Mouse (Mus musculus): ENCODE results near the gene Nfyb.

The Nfyb gene

DNA sequence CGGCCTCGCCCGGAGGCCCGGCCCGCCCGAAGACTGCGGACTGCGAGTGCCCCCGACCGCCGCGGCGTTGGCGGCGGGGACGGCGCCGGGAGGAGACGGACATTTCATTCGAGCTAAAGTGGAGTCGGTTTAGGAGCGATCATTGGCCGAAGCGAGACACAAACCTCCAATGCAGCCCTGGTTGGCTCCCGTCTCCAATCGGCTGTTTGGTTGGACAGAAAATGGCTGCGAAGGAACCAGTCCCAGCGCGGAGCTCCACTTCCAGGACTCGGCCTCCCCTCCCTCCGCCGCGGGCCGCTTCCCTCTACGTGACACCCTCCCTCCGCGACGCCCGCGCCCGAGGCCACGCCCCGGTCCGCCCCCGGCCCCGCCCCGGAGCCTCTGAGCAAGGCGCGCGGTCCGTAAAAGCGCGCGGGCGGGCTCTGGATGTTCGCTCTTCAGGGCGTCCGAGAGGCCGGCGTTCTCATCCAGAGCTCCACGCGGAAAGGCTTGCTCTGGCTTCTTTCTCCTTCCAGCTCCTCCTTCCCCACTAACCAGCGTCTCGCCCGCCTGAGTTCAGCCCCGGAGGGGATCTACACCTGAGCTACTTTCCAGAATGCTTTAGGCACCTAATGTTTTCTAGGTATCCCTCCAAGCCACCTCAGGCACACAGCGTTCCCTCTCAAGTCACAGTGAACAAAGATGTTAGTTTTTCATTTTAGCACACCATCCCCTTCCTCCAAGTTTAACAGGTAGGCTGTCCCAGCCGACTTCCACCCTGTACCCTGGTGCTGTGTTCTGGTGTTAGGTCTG, at the start of gene Nfyb:
Gene Nfyb (minus strand): TSS at position 305 of the 792 bp plus-strand sequence.
- peak; percentile 96 for DNase-seq (ENCODE audit: low spot score)

DNA sequence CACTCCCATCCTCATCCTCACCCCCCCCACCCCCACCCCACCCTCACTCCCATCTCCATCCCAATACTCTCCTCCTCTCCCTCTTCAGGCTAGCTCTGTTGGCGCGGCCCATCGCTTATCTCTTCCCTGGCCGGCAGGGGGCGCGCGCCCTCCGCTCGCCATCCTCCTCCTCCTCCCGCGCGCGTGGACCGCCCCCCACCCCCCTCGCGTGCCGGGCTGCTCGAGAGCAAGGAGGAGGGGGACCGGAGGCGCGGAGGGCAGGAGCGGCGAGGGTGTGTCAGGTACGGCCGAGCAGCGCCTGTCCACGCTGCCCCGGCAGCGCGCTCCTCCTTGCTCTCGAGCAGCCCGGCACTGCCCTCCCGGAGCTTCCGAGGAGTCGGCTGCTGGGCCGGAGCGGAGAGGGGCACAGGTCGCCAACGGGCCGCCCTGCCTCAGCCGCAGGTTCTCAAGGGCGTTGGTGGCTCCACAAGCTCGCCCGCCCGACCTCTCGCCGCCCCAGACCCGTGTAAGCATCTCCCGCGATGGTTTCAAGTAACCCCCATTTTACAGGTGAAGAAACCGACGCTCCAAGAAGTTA, 48.0 kb upstream of the Nfyb start:
- DNase-seq (ENCODE audit: low spot score) = no peak

DNA sequence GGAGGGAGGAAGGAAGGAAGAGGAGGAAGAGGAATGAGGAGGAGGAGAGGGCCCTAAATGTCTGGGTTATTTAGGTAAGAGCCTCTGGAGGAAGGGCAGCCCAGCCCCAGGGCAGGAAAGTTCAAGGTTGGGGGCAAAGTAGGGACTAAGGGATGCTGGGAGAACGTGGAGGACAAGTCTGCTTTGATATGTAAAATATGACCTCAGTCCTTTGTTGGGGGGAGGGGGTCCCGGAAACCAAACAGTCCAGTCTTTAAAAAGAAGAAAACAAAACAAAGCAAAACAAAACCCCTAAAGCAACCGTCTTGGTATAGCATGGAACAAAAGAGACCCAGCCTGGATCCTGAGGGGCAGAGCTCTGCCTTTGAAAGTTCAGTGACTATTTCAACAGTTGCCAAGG, 45.4 kb upstream of the Nfyb start:
- no peak for DNase-seq (ENCODE audit: low spot score)

DNA sequence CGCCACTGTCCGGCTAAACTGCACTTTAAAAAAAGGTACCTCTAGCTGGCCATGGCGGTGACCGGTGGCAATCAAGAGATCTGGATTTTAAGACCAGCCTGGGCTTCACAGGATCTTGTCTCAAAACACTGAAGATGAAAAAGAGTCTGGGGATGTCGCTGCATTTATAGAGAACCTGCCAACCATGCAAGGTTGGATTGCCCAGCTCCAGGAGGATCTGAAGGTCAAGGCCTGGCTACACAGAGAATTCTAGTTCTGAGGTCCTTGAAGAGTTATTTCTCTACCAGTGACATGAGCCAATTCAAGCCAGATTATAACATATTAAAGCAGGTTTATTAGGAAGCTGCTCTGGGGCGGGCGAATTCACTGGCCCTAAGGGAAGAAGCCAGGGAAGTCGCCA, 44.9 kb upstream of the Nfyb start:
- no peak for DNase-seq (ENCODE audit: low spot score)

DNA sequence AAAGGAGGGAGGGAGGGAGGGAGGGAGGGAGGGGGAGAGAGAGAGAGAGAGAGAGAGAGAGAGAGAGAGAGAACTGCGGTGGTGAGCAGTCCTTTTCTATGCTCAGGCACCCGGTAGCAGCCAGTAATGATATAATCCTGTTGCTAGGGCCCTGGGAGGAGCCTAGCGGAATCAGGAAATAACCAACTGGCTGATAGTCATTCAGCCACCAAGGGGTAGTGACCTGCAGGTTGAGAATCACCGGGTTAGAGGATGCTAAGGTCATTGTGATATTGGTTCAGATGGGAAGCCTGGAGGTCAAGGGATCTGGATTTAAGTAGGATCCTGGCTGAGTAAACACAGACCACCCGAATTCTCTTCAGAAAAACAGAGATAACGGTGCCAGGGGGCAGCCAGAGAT, 44.2 kb upstream of the Nfyb start:
- DNase-seq (ENCODE audit: low spot score) = no peak

DNA sequence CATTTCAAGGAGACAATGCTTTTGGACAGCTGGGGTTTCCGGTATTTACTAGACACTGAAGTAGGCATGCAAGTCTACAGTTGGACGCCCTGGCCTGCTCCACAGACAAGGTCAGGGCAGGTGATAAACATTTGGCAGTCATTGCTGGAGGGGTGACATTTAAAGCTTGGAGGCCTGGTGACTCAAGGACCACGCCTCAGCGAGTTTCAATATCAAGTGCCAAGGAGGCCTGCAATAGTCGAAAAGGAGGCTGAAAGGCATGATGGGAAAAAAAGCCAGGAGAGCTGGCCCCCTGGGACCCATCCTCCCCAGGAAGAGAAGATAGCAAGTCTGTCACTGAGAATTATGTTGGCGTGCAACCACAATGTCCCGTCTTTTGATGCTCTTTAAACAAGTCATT, 43.3 kb upstream of the Nfyb start:
- no peak for DNase-seq (ENCODE audit: low spot score)

DNA sequence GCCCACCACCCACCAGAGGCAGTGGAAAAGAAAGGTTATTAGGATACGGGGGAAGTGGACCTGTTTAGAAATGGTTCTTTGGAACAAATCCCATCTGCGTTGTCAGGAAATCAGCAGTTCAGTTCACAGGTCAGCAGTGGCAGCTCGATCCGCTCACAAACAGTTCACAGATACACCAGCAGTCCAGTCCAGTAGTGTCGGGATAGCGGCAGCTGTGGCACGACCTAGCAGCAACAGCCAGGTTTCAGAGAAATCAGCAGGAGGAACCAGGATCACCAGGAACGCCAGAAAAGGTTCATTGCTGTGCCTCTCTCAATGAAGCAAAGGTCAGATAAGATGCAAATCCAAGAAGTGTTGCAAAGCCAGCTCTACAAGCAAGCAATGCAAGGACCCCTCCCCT, 42.5 kb upstream of the Nfyb start:
- DNase-seq (ENCODE audit: low spot score) = no peak

DNA sequence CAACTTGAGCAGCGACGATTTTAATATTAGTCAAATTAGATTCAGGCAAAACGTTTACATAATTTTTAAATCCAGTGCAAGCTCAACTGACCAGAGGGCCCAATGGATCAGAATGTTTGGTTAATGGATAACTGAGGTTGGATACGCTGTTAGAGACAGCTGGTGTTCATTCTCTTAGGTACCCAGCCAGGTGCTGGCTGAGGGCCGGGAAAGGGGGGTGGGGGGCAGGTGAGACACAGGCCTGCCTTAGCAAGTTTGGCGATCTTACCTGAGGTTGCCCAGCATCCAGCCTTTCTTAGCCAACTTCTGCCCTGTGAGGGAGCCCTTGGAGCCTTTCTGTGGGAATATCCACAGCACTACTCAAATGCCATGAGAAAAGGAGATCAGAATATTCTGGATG, 41.2 kb upstream of the Nfyb start:
- DNase-seq (ENCODE audit: low spot score) = no peak

DNA sequence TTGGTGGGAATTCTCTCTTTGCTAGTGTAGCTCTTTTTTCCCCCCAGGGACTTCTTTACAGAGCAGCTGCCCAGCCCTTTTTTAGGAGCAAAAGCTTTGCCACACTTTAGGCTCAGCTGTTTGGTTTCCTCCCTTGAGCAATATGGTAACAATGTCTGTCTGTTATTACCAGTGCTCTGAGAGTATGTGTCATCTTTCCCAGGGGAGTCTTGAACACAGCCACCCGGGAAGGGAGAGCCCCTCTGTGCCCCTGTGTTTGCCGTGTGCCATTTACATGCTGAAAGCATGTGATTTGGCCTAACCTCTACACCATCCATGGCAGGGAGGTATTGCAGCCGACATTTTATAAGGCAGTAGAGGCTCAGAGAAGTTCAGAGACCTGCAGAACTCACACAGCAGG, 40.5 kb upstream of the Nfyb start:
- peak; percentile 32 for DNase-seq (ENCODE audit: low spot score)

DNA sequence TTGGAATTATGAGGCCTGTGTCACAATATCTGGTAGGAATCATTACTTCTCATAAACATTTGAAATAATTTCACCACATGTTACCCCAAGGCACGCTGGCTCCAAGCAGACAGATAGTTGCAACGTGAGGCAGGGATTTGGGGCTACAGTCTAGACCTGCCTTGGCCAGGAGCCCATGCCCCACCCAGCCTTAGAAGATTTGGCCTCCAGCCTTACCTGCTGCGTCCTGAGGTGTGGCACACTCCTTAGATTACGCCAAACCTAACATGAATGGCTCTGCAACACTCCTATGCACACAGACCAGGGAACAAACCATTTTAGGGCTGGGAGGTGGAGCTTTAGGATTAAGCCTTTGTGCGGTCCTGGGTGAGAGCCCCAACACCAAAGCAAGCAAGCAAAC, 36.1 kb upstream of the Nfyb start:
- DNase-seq (ENCODE audit: low spot score) = no peak

DNA sequence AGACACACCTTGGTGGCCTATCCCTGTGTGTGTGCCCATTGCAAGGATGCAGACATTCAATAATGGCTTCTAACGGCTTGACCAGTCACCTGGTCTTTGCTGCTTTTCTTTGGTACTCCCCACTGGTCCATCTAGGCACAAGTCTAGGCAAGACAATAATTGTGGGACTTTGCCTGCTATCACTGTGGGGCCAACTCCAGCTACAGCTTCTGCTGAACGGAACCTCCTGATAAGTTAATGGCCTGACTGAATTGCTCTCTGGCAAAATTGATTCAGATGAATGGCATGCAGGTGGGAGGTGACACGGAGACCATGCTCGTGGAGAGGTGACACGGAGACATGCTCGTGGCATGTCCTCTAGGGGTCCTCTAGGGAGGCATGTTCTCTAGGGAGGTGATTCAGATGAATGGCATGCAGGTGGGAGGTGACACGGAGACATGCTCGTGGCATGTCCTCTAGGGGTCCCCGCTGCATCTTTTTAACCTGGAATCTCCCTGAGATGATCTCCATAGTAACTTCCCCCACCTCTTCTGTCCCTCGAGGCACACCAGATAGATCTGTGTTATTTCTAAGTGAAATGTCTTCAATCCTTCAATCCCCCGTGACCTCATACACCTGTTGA, 34.5 kb upstream of the Nfyb start:
- DNase-seq (ENCODE audit: low spot score) = no peak

DNA sequence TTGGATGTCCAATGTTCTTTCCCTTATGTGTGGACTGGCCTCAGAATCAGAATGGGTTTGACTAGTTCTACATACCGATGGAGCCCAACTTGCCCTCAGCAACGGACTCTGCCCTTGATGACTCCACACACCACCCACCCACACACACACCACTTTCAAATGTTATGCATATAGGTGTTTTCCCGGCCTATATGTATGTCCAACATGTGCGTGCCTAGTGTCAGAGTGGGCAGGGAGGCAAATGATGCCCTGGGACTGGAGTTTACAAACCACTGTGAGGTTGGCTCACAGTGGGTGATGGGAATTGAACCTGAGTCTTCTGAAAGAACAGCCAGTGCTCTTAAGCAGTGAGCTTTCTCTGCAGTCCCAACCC, 33.2 kb upstream of the Nfyb start:
- DNase-seq (ENCODE audit: low spot score) = no peak

DNA sequence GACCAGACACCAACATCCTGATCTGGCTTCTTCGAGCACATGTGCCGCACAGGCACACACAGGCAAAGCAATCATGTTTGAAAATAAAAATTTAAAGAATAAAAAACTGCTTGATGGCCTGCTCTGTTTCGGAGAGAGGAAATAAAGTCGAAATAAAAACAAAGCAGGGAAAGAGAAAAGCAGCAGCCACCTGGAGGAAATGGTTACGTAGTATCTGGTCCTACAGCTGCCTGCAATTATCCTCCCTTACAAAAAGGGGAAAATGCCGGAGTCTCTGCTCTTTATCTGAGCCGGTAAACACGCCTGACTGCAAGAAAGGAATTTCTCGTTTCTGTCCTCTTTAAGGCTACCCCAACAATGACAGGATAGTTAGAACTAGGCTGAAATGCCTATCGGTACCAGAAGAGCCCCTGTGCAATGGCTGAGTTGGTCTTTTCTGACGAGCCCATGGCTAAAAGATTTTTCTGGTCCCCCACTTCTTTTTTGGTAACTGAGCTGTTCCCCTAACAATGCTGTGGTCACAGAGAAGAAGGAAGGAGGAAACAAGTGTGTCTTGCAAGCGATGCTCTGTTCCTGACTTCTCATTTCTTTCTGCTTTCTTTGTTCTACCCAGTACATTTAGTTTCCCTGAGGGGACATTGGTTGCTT, 32.7 kb upstream of the Nfyb start:
- no peak for DNase-seq (ENCODE audit: low spot score)

DNA sequence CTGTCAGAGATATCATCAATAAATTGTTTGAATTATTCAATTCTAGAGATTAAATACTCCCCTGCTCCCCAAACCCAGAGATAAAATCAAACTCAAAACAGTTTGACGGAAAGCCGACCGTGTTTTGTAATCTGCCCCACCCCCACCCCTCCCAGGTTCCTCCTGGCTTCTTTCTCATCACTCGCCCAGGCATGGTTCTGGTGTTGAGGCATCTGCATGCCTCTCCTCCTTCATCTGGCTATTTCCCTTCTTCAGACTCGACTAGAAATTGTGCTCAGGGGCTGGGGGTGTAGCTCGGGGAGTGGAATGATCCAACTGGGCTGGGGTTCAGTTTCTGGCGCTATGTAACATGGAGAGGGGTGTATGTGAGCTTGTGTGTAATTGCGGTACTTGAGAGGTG, 31.8 kb upstream of the Nfyb start:
- DNase-seq (ENCODE audit: low spot score) = no peak

DNA sequence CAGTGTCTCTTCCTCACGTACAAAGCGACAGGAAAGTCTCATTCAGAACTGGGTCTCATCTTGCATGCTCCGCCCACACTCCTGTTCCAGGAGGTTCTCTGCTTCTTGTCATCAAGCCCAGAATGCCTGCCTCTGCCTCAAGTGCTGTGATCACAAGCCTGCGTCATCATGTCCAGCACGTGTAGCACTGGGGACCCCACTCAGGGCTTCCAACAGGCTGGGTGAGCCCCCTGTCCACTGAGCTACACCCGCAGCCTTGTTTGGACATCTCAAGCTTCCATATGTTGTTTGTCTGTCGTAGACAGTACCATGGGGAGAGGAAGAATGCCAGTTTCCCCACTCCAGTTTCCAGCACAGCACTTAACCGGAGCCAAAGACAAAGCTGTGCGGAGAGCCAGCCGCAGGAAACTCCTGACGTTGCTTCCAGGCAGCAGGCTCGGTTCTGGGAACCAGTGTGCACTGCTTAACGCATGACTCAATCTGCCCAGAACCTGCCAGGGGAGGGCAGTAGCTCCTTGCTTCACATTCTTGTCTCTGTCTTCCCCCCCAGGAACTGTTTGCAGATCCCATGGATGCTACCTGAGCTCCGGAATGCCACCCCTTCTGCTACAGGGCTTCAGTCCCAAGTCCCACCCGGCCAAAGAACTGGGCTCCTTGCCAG, 31.3 kb upstream of the Nfyb start:
- DNase-seq (ENCODE audit: low spot score) = peak; percentile 71

DNA sequence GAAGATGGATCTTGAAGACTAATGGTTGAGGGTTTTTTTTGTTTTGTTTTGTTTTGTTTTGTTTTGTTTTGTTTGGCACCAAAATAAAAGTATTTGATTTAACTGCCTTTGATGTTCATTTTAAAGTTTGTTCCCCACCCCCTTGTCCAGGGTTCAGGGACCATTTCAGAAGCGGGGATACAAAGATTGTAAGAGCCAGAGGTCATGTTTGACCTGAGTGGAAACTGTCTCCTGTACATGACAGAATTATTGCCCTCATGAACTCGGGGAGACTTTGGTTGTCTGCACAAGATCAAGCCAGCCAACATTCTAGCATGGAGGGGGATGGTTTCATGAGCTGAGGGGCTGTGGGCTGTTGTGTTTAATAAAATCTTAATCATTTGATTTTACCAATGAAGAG, 28.4 kb upstream of the Nfyb start:
- DNase-seq (ENCODE audit: low spot score) = no peak

DNA sequence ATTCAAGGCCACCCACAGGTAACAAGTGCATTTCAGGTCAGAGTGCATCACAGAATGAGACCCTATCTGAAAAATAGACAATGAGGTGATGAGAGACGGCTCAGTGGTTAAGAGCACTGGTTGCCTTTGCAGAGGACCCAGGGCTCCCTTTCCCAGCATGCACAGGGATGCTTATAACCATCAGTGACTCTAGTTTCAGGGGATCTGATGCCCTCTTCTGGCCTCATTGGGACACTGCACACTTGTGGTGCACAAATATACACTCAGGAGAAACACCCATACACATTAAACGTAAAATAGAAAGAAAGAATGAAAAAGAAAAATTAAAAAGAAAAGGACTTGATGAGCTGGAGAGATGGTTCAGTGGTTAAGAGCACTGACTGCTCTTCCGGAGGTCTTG, 27.8 kb upstream of the Nfyb start:
- DNase-seq (ENCODE audit: low spot score) = no peak

DNA sequence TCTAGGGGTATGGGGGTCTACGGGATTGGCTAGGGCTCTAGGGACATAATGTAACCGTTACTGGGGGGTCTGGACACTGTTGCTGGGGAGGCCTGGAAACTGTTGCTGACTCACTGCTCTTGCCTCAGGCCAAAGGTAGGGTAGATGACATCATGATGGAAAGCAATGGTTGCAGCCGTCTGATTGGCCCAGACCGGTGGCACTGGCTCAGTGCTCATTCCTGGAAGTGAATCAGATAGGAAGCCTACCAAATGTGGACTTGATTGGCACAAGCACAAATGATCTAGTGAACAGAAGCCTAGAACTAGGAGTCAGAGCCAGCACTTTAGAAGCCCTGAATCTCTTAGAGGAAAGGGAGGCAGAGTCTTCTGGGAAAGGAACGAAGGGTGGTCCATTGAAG, 26.6 kb upstream of the Nfyb start:
- no peak for DNase-seq (ENCODE audit: low spot score)

DNA sequence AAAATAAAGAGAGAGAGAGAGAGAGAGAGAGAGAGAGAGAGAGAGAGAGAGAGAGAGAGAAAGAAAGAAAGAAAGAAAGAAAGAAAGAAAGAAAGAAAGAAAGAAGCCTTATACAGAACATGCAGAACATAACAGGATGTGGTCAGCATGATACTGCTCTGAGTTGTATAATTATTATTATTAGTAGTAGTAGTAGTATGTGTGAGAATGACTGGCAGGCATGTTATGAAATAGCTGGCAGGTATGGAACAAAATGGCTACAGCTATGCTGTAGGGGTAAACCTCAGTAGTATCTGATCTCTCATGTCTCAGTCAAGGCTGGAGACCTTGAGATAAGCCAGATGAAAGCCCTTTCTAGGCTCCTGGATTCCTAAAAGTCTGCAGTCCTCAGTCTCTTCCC, 25.2 kb upstream of the Nfyb start:
- no peak for DNase-seq (ENCODE audit: low spot score)

DNA sequence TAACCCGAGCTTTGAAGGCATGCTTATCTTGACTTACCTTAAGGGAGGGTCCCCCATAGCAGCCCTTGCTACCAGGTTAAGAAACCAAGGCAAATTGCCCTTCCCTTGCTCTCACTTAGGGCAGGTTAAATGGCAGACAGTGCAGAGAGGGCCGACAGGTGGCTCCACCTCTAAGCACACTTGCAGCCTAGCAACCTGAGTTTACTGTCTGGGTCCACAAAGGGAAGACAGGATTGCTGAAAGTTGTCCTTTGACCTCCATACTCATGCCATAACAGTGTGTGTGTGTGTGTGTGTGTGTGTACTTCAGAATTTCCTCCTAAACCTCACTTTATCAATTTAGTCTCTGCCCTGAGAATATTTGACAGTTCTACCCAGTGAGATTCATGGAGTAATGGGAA, 18.5 kb upstream of the Nfyb start:
- DNase-seq (ENCODE audit: low spot score) = no peak

DNA sequence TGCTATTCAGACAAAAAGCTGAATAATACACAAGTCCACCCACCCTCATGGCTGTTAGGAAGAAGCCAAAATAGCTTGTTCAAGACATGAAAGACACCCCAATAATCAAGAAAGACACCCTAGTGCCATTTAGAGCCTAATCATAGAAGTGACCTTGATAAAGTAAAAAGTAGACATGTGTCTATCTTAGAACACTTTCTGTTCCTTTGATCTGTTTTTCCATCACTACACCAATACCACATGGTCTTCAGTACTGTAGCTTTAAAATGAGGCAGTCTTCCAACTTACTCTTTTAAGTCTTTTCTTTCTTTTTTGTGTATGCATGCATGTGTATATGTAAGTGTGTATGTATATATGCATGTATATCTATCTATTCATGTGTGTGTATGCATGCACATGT, 16.9 kb upstream of the Nfyb start:
- DNase-seq (ENCODE audit: low spot score) = no peak

DNA sequence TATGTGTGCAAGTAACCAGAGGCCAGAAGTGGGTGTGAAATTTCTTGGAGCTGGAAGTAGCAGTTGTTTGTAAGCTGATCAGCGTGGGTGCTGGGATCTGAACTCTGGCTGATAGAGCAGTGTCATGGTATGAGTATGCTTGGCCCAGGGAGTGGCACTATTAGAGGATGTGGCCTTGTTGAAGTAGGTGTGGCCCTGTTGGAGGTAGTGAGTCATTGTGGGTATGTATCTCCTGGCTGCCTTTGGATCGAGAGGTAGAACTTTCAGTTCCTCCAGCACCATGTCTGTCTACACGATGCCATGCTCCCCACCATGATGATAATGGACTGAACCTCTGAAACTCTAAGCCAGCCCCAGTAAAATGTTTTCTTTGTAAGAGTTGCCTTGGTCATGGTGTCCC, 16.4 kb upstream of the Nfyb start:
- no peak for DNase-seq (ENCODE audit: low spot score)

DNA sequence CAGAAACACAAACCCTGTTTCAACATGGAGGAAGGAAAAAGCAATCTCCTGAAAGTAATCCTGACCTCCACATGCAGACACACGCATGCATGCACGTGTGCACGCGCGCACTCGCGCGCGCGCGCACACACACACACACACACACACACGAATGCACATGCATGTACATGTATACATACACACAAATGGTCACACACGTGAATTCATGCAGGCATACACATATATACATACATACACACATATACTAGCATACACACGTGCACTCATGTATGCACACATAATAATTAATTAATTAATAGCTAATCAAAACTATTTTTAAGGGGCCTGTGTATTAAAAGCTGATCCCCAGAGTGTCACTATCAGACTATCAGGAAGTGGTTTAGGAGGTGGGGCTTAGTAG, 15.9 kb upstream of the Nfyb start:
- DNase-seq (ENCODE audit: low spot score) = no peak

All from adipocyte (in vitro differentiated cells).